Mouse (Mus musculus): Measurements from ENCODE around the gene Ldb2.

DNA sequence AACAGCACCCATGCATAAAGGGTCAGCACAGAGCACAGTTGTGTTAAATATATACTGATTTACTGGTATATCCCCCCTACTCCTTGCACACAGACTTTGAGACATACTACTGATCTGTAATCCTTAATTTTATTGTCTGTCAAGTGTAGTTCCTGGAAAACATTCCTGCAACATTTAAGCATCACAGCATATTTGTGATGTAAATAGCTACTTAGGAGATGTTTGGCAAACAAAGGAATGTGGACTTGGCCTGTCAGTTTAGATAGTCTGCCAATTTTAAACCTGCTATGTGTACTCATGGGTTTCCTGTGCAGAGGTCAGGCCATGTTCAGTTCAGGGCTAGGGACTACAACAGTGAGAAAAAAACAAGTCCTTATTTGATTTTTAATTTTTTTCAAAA, 246.3 kb downstream of the Ldb2 start:
- TF ChIP-seq CTCF (IDR thresholded peaks at IDR 0.05) (no peak), EP300 (IDR thresholded peaks at IDR 0.05) (no peak)

Measured in lung, postnatal 0 days (tissue).